Mouse (Mus musculus) myocyte (in vitro differentiated cells): ENCODE results near the gene Gm11639.

ENCODE experiments used
- MYOD1 ChIP-seq, 3 experiments: IDR thresholded peaks; one replicate each; pipeline ENCODE4 v1.6.1; 2011; ENCODE audit warnings: control low read depth in 2 of 3, low read depth in 2 of 3, mild to moderate bottlenecking in 2 of 3, moderate library complexity in 1 of 3; ENCODE audit not compliant: insufficient read length in 2 of 3, control insufficient read depth in 1 of 3
- MYOG ChIP-seq, 3 experiments: IDR thresholded peaks; one replicate each; pipeline ENCODE4 v1.6.1; 2011; ENCODE audit warnings: control low read depth in 2 of 3, low read depth in 2 of 3, mild to moderate bottlenecking in 2 of 3; ENCODE audit not compliant: insufficient read length in 2 of 3, control insufficient read depth in 1 of 3, insufficient read depth in 1 of 3
- POLR2A ChIP-seq: IDR thresholded peaks from one replicate; pipeline ENCODE4 v1.6.1; 2011; ENCODE audit warnings: low read depth, mild to moderate bottlenecking, control low read depth, moderate library complexity; ENCODE audit not compliant: insufficient read length
- POLR2AphosphoS2 ChIP-seq: IDR thresholded peaks from one replicate; pipeline ENCODE4 v1.6.1; 2011; ENCODE audit warnings: low read depth, control low read depth; ENCODE audit not compliant: insufficient read length
- SRF ChIP-seq: IDR thresholded peaks from one replicate; pipeline ENCODE4 v1.6.1; 2011; ENCODE audit warnings: low read depth; ENCODE audit not compliant: control insufficient read depth, insufficient read length
- TCF3 ChIP-seq: IDR thresholded peaks from one replicate; pipeline ENCODE4 v1.6.1; 2011; ENCODE audit warnings: low read depth, control low read depth; ENCODE audit not compliant: insufficient read length
- USF1 ChIP-seq: IDR thresholded peaks from one replicate; pipeline ENCODE4 v1.6.1; 2011; ENCODE audit warnings: low read depth, mild to moderate bottlenecking, control low read depth, moderate library complexity

- TF ChIP-seq TCF3 (no peak), USF1 (no peak), POLR2AphosphoS2 (no peak), SRF (no peak), POLR2A (no peak), MYOG (IDR thresholded peaks at IDR 0.05; ENCODE audit: control insufficient read depth in 1 of 3, insufficient read depth in 1 of 3, insufficient read length in 2 of 3, low read depth in 2 of 3) (no peak), MYOD1 (IDR thresholded peaks at IDR 0.05; ENCODE audit: control insufficient read depth in 1 of 3, insufficient read length in 2 of 3, low read depth in 2 of 3) (no peak)
These were observed 459.7 kb downstream of the Gm11639 start for GRCm38 (mm10) chr11:105145211-105145610.
